8 mouse cellular contexts compared by ENCODE assay signal in genomic region chr7:68748761-68749635, GRCm38 (mm10). TPM values are rescaled to one million over a fixed set of nuclear protein-coding genes. Genes with fewer than 3 reads are reported as not detected.
DNase-seq lines count a peak whose midpoint lies in the region; ATAC-seq and TF ChIP-seq lines count a peak whose summit lies in the region.

TSS of gene Arrdc4 (minus strand) at chr7:68749241.

- peak; percentile 99 for ATAC-seq in forebrain, postnatal 0 days
- ATAC-seq in neural tube, embryonic 15.5 days (ENCODE audit: low FRiP score): peak; percentile 100

- H3K9ac ChIP-seq in ES-E14 (ENCODE audit: insufficient read depth, low read depth, low read length, poor library complexity, severe bottlenecking): peak within 1 kb of the TSS; percentile 77
- H3K9ac ChIP-seq in forebrain, postnatal 0 days: peak within 1 kb of the TSS; percentile 98
- peak within 1 kb of the TSS; percentile 86 for H3K9ac ChIP-seq in neural tube, embryonic 15.5 days (replicated peaks)

- H3K27me3 ChIP-seq in forebrain, postnatal 0 days (ENCODE audit: insufficient read depth, low read length): no peaks in the 10 kb centered on the region
- no peaks in the 10 kb centered on the region for H3K27me3 ChIP-seq in neural tube, embryonic 15.5 days (replicated peaks)

- H3K27ac ChIP-seq in ES-E14 (ENCODE audit: insufficient read depth, low read depth, low read length, poor library complexity, severe bottlenecking): no peak within 1 kb of the TSS
- H3K27ac ChIP-seq in forebrain, postnatal 0 days (ENCODE audit: low read depth, low read length): peak within 1 kb of the TSS; percentile 95
- peak within 1 kb of the TSS; percentile 82 for H3K27ac ChIP-seq in neural tube, embryonic 15.5 days (replicated peaks)

- peak within 1 kb of the TSS; percentile 73 for H3K4me2 ChIP-seq in forebrain, postnatal 0 days (ENCODE audit: low read depth)
- H3K4me2 ChIP-seq in neural tube, embryonic 15.5 days: peak within 1 kb of the TSS; percentile 83

- 0 out of 2 replicates have a peak, but pooled peaks have one; percentile 9 for TF ChIP-seq CTCF in forebrain, postnatal 0 days (IDR thresholded peaks at IDR 0.05; ENCODE audit: low read depth)

- in situ Hi-C loops in ES-E14 (cut with MboI; ENCODE audit: low sequenced_read_pairs in 2 of 2, unreplicated experiment in 2 of 2): no loop called here

- 0 out of 4 replicates have a peak, but pooled peaks cover 0 to 2% of the 10 kb centered on the region in 2 experiments for H3K4me1 ChIP-seq in ES-E14 (ENCODE audit: control insufficient read depth in 2 of 2, insufficient read depth in 2 of 2, low read length in 2 of 2, poor library complexity in 1 of 2)
- H3K4me1 ChIP-seq in forebrain, postnatal 0 days (ENCODE audit: insufficient read depth): 0 out of 2 replicates have a peak, but pooled peaks cover 16% of the 10 kb centered on the region
- peaks cover 36% of the 10 kb centered on the region for H3K4me1 ChIP-seq in neural tube, embryonic 15.5 days

- DNase-seq in ES-E14 (ENCODE audit: low read depth, low spot score): peak; percentile 94
- DNase-seq in cerebellum, adult 8-10 months: peak; percentile 99
- DNase-seq in forebrain, postnatal 0 days: peak; percentile 99
- peak; percentile 97 to 98 for DNase-seq in heart, postnatal 36 days
- DNase-seq in layer of hippocampus, adult 18-20 months (ENCODE audit: low spot score in 2 of 2): peak; percentile 99
- DNase-seq in lung, adult 18-20 months: peak; percentile 100
- DNase-seq in testis, postnatal 10 days (ENCODE audit: low spot score): peak; percentile 95

- intact Hi-C loops in heart, postnatal 36 days (cut with DNase I): loop anchor here (5.0 kb wide), 2 partner anchors 37 to 62 kb away; no protein-coding TSS in a partner anchor

- H3K9me3 ChIP-seq in ES-E14 (ENCODE audit: control insufficient read depth, insufficient read depth, low read depth, low read length): no peaks in the 10 kb centered on the region
- no peaks in the 10 kb centered on the region for H3K9me3 ChIP-seq in forebrain, postnatal 0 days (ENCODE audit: low read length)
- H3K9me3 ChIP-seq in neural tube, embryonic 15.5 days (replicated peaks): no peaks in the 10 kb centered on the region

- H3K4me3 ChIP-seq in ES-E14 (ENCODE audit: insufficient read depth in 1 of 2, low read depth in 1 of 2, low read length in 2 of 2, poor library complexity in 1 of 2, severe bottlenecking in 1 of 2): peak within 1 kb of the TSS; percentile 67 to 75
- peak within 1 kb of the TSS; percentile 88 for H3K4me3 ChIP-seq in forebrain, postnatal 0 days (ENCODE audit: low read depth, low read length)
- H3K4me3 ChIP-seq in neural tube, embryonic 15.5 days (replicated peaks): peak within 1 kb of the TSS; percentile 96

- WGBS in forebrain, postnatal 0 days: 3% methylated on average over 54 of the region's 54 CpGs
- 0% methylated on average over 54 of the region's 54 CpGs for WGBS in neural tube, embryonic 15.5 days

- H3K36me3 ChIP-seq in ES-E14 (ENCODE audit: control insufficient read depth, insufficient read depth, low read length, poor library complexity, severe bottlenecking): peaks cover 3% of the 10 kb centered on the region
- no peaks in the 10 kb centered on the region for H3K36me3 ChIP-seq in forebrain, postnatal 0 days (ENCODE audit: insufficient read depth)
- 0 out of 2 replicates have a peak, but pooled peaks cover 8% of the 10 kb centered on the region for H3K36me3 ChIP-seq in neural tube, embryonic 15.5 days

TF ChIP-seq in ES-E14, 5 proteins besides CTCF, POLR2A, EP300 and RAD21:
- TF ChIP-seq CHD2 (IDR thresholded peaks at IDR 0.05; ENCODE audit: low read depth, low read length) (peak; percentile 98), MAFK (IDR thresholded peaks at IDR 0.05; ENCODE audit: insufficient read depth, low read depth, low read length) (no peak)
TF ChIP-seq in ES-E14: peak in this region for 1.

RNA-seq across cellular contexts. Expression of gene Arrdc4, which starts in this region (rescaled TPM):
- total RNA-seq in ES-E14 (2012; rRNA removed): 40.6 and 41.9 TPM in 2 replicates
- 50.5 and 54.0 TPM in 2 replicates for total RNA-seq in forebrain, postnatal 0 days (2014; rRNA removed)
- polyA plus RNA-seq in forebrain, postnatal 0 days (2015; fragmentation: Nextera tagmentation; extraction: Ambion mirVana): 58.3 and 75.2 TPM in 2 replicates
- total RNA-seq in heart, postnatal 36 days (2021): 10 to 100 TPM in 1 of 2 experiments, 1 to 10 TPM in 1; 9.7 to 11.1 TPM
- total RNA-seq in layer of hippocampus, adult 18-20 months (2021): 10 to 100 TPM; 11.1 to 14.1 TPM
- polyA plus RNA-seq in neural tube, embryonic 15.5 days (2015; fragmentation: Nextera tagmentation; extraction: Ambion mirVana): 25.0 and 28.1 TPM in 2 replicates
